Mouse (Mus musculus): ENCODE measurements around the gene Pdzd4. TPM values are rescaled to one million over a fixed set of nuclear protein-coding genes. Genes with fewer than 3 reads are reported as not detected.

Pdzd4 gene
- total and polyA plus RNA-seq, 2 experiments from 2014 or later: 3.4 to 137 TPM

DNA sequence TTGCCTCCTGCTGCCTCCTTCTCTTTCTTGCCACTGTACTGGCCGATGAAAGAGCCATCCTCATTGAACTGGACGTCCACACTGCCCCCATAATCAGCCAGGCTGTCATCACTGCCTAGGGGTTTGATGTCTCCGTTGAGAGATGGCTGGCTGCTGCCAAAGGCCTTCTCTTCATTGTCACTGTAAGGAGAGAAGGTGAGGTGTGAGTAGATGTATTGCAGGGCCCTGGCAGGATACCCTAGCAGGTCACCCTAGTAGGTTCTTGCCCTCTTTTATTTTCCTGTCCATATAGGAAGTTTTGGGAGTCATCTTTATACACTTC lies 30.3 kb upstream of the Pdzd4 start:
- H3K4me1 ChIP-seq (ENCODE audit: insufficient read depth, low read length): no peaks in the 10 kb centered on the region
- no peak overlapping the region for H3K9ac ChIP-seq (replicated peaks; ENCODE audit: low read length)
- 57% methylated on average over 3 of the region's 3 CpGs for WGBS
- H3K36me3 ChIP-seq (ENCODE audit: insufficient read depth, low read length): no peaks in the 10 kb centered on the region
- ATAC-seq (no peak), DNase-seq (ENCODE audit: low spot score) (no peak)
- TF ChIP-seq CTCF (IDR thresholded peaks at IDR 0.05; ENCODE audit: low read depth): no peak
- no peaks in the 10 kb centered on the region for H3K9me3 ChIP-seq (ENCODE audit: low read length)
- H3K27ac ChIP-seq: no peak overlapping the region
- no peak overlapping the region for H3K4me2 ChIP-seq (ENCODE audit: low read depth, low read length)
- H3K27me3 ChIP-seq (ENCODE audit: insufficient read depth, low read length): no peaks in the 10 kb centered on the region
- H3K4me3 ChIP-seq (ENCODE audit: low read length): no peak overlapping the region

GRCm38 (mm10) chrX:73854326-73855086 lies 29.7 kb upstream of the Pdzd4 start:
- 79% methylated on average over 8 of the region's 9 CpGs for WGBS
- no peaks in the 10 kb centered on the region for H3K4me1 ChIP-seq (ENCODE audit: insufficient read depth, low read length)
- DNase-seq (ENCODE audit: low spot score): no peak
- no peaks in the 10 kb centered on the region for H3K9me3 ChIP-seq (ENCODE audit: low read length)
- no peak for TF ChIP-seq CTCF (IDR thresholded peaks at IDR 0.05; ENCODE audit: low read depth)
- H3K9ac ChIP-seq (replicated peaks; ENCODE audit: low read length): no peak overlapping the region
- no peak overlapping the region for H3K4me3 ChIP-seq (ENCODE audit: low read length)
- no peak for ATAC-seq
- no peaks in the 10 kb centered on the region for H3K27me3 ChIP-seq (ENCODE audit: insufficient read depth, low read length)
- H3K4me2 ChIP-seq (ENCODE audit: low read depth, low read length): no peak overlapping the region
- H3K27ac ChIP-seq: no peak overlapping the region
- H3K36me3 ChIP-seq (ENCODE audit: insufficient read depth, low read length): no peaks in the 10 kb centered on the region

GRCm38 (mm10) chrX:73836691-73837090 lies 11.9 kb upstream of the Pdzd4 start:
- H3K9me3 ChIP-seq (ENCODE audit: low read length): no peaks in the 10 kb centered on the region
- DNase-seq (ENCODE audit: low spot score) (no peak), ATAC-seq (no peak)
- no peak overlapping the region for H3K4me3 ChIP-seq (ENCODE audit: low read length)
- 85% methylated on average over 3 of the region's 3 CpGs for WGBS
- H3K9ac ChIP-seq (replicated peaks; ENCODE audit: low read length): no peak overlapping the region
- TF ChIP-seq CTCF (IDR thresholded peaks at IDR 0.05; ENCODE audit: low read depth): no peak
- no peaks in the 10 kb centered on the region for H3K4me1 ChIP-seq (ENCODE audit: insufficient read depth, low read length)
- no peak overlapping the region for H3K27ac ChIP-seq
- H3K36me3 ChIP-seq (ENCODE audit: insufficient read depth, low read length): no peaks in the 10 kb centered on the region
- H3K27me3 ChIP-seq (ENCODE audit: insufficient read depth, low read length): no peaks in the 10 kb centered on the region
- H3K4me2 ChIP-seq (ENCODE audit: low read depth, low read length): no peak overlapping the region

GRCm38 (mm10) chrX:73835731-73836130 lies 11.0 kb upstream of the Pdzd4 start:
- Histone ChIP-seq H3K36me3 (ENCODE audit: insufficient read depth, low read length) (no peaks in the 10 kb centered on the region), H3K4me3 (ENCODE audit: low read length) (no peak overlapping the region), H3K4me2 (ENCODE audit: low read depth, low read length) (no peak overlapping the region), H3K9ac (replicated peaks; ENCODE audit: low read length) (no peak overlapping the region), H3K4me1 (ENCODE audit: insufficient read depth, low read length) (no peaks in the 10 kb centered on the region), H3K9me3 (ENCODE audit: low read length) (no peaks in the 10 kb centered on the region), H3K27me3 (ENCODE audit: insufficient read depth, low read length) (no peaks in the 10 kb centered on the region), H3K27ac (no peak overlapping the region)
- WGBS: 88% methylated on average over 1 of the region's 1 CpGs
- DNase-seq (ENCODE audit: low spot score) (no peak), ATAC-seq (no peak)
- no peak for TF ChIP-seq CTCF (IDR thresholded peaks at IDR 0.05; ENCODE audit: low read depth)

- WGBS: 28% methylated on average over 17 of the region's 17 CpGs
Observed at GRCm38 (mm10) chrX:73823747-73824146, 1.0 kb downstream of the Pdzd4 start.

DNA sequence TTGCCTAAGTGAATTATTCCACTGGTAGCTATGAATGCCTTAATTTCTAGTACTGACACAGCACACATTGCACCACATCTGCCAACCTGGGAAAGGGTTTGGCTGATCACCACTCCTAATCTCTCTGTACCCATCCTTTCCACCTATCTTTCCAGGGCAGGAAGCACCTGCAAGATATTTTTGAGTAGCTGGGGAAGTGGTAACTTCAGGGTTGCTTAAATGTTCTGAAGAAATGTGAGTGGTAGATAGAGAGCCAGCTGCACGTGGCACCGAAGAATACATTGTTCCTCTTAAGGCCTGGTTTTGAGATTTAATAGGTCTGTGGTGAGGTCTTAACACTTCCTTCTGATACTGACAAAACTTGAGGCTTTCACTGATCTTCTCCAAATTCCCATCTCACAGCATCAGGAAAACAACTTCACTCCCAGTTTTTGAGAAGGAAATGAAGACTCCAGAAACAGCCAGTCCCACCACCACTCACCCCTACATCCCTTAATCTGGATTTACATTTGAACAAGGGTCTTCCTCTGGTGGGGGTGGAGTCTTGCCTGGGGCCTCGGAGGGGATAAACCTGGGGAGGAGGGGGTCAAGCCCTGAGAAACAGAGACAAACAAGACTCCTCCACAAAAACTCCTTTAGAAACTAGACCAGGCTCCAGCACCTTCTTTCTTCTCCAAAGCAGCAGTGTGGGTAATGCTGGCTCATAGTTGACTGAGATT lies 8.0 kb downstream of the Pdzd4 start:
- Histone ChIP-seq H3K36me3 (ENCODE audit: insufficient read depth, low read length) (no peaks in the 10 kb centered on the region), H3K4me1 (ENCODE audit: insufficient read depth, low read length) (no peaks in the 10 kb centered on the region), H3K4me3 (ENCODE audit: low read length) (no peak overlapping the region), H3K27me3 (ENCODE audit: insufficient read depth, low read length) (no peaks in the 10 kb centered on the region), H3K27ac (no peak overlapping the region), H3K9ac (replicated peaks; ENCODE audit: low read length) (no peak overlapping the region), H3K9me3 (ENCODE audit: low read length) (no peaks in the 10 kb centered on the region), H3K4me2 (ENCODE audit: low read depth, low read length) (no peak overlapping the region)
- no peak for TF ChIP-seq CTCF (IDR thresholded peaks at IDR 0.05; ENCODE audit: low read depth)
- no peak for ATAC-seq
- DNase-seq (ENCODE audit: low spot score): no peak
- WGBS: 57% methylated on average over 3 of the region's 3 CpGs

More at GRCm38 (mm10) chrX:73823747-73824146, 1.0 kb downstream of the Pdzd4 start:
- Histone ChIP-seq H3K27me3 (ENCODE audit: insufficient read depth, low read length) (no peaks in the 10 kb centered on the region), H3K9me3 (ENCODE audit: low read length) (no peaks in the 10 kb centered on the region), H3K36me3 (ENCODE audit: insufficient read depth, low read length) (no peaks in the 10 kb centered on the region), H3K27ac (peak overlapping the region; percentile 85; the same call in 1 of the 2 replicates), H3K4me3 (ENCODE audit: low read length) (peak overlapping the region; percentile 58), H3K9ac (replicated peaks; ENCODE audit: low read length) (peak overlapping the region; percentile 72), H3K4me1 (ENCODE audit: insufficient read depth, low read length) (peaks cover 3% of the 10 kb centered on the region; the same call in 1 of the 2 replicates), H3K4me2 (ENCODE audit: low read depth, low read length) (peak overlapping the region; percentile 59)
- ATAC-seq: peak; percentile 28
- no peak for TF ChIP-seq CTCF (IDR thresholded peaks at IDR 0.05; ENCODE audit: low read depth)
- DNase-seq (ENCODE audit: low spot score): peak; percentile 2

DNA sequence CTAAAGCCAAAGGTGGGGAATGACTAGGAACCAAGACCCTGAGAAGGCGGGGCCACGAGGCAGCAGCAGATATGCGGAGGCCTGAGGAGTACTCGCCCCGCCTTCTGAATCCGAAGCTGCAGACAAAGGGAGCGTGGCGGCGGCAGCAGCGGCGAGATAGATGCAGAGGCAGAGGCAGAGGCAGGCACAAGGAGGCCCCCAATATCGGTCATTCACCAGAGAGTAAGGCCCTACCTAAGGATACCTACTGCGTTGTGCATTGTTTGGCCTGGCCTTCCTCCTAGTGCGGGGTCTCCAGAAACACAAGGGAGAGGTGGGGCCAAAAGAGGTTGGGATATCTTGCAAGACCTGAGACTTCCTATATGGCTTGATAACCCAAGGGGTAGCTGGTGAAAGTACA lies 9.7 kb downstream of the Pdzd4 start:
- H3K4me3 ChIP-seq (ENCODE audit: low read length): peak overlapping the region; percentile 17
- H3K4me2 ChIP-seq (ENCODE audit: low read depth, low read length): peak overlapping the region; percentile 48
- WGBS: 20% methylated on average over 14 of the region's 14 CpGs
- H3K27me3 ChIP-seq (ENCODE audit: insufficient read depth, low read length): no peaks in the 10 kb centered on the region
- peak; percentile 68 for ATAC-seq
- H3K27ac ChIP-seq: peak overlapping the region; percentile 58; the same call in 1 of the 2 replicates
- peak; percentile 42 for DNase-seq (ENCODE audit: low spot score)
- TF ChIP-seq CTCF (IDR thresholded peaks at IDR 0.05; ENCODE audit: low read depth): no peak
- peak overlapping the region; percentile 40; the same call in 1 of the 2 replicates for H3K9ac ChIP-seq (replicated peaks; ENCODE audit: low read length)
- no peaks in the 10 kb centered on the region for H3K4me1 ChIP-seq (ENCODE audit: insufficient read depth, low read length)
- no peaks in the 10 kb centered on the region for H3K36me3 ChIP-seq (ENCODE audit: insufficient read depth, low read length)
- no peaks in the 10 kb centered on the region for H3K9me3 ChIP-seq (ENCODE audit: low read length)
